Mouse (Mus musculus): Measurements from ENCODE around the gene Dcp1a. TPM values are rescaled to one million over a fixed set of nuclear protein-coding genes. Genes with fewer than 3 reads are reported as not detected.

The Dcp1a gene
- polyA plus RNA-seq, 1 experiment from 2014 or later, result 15.2 TPM

- no peak for ATAC-seq
- WGBS (ENCODE audit: insufficient replicate concordance), result 57% methylated on average over 5 of the region's 5 CpGs
Measured at GRCm38 (mm10) chr14:30473605-30474004, 5.7 kb upstream of the Dcp1a start.

GRCm38 (mm10) chr14:30474416-30474815 is 4.9 kb upstream of the Dcp1a start:
- Histone ChIP-seq H3K4me1 (no peaks in the 10 kb centered on the region), H3K36me3 (no peaks in the 10 kb centered on the region), H3K9me3 (replicated peaks) (no peaks in the 10 kb centered on the region), H3K4me2 (no peak overlapping the region), H3K27me3 (replicated peaks) (0 out of 2 replicates have a peak, but pooled peaks cover 8% of the 10 kb centered on the region), H3K4me3 (no peak overlapping the region), H3K27ac (no peak overlapping the region), H3K9ac (no peak overlapping the region)
- no peak for ATAC-seq
- WGBS (ENCODE audit: insufficient replicate concordance), result 67% methylated on average over 6 of the region's 6 CpGs

More at GRCm38 (mm10) chr14:30473605-30474004, 5.7 kb upstream of the Dcp1a start:
- Histone ChIP-seq H3K4me2 (no peak overlapping the region), H3K4me3 (no peak overlapping the region), H3K4me1 (no peaks in the 10 kb centered on the region), H3K27me3 (replicated peaks) (0 out of 2 replicates have a peak, but pooled peaks cover 8% of the 10 kb centered on the region), H3K9ac (no peak overlapping the region), H3K36me3 (no peaks in the 10 kb centered on the region), H3K27ac (no peak overlapping the region), H3K9me3 (replicated peaks) (no peaks in the 10 kb centered on the region)

- WGBS (ENCODE audit: insufficient replicate concordance), result 52% methylated on average over 9 of the region's 9 CpGs
- peaks cover 33% of the 10 kb centered on the region for H3K4me1 ChIP-seq
- no peak within 1 kb of the TSS for H3K9ac ChIP-seq
- H3K4me3 ChIP-seq, result no peak within 1 kb of the TSS
- peaks cover 76% of the 10 kb centered on the region for H3K36me3 ChIP-seq
- H3K27ac ChIP-seq, result no peak within 1 kb of the TSS; the same call in 1 of the 2 replicates
- no peaks in the 10 kb centered on the region for H3K27me3 ChIP-seq (replicated peaks)
- no peaks in the 10 kb centered on the region for H3K9me3 ChIP-seq (replicated peaks)
- ATAC-seq, result peak; percentile 62; the same call in 1 of the 2 replicates
- H3K4me2 ChIP-seq, result no peak within 1 kb of the TSS
Measured at GRCm38 (mm10) chr14:30491342-30491741, 12.0 kb downstream of the Dcp1a start, which contains the start of gene Cacna1d. Gene Cacna1d, minus strand, starts transcription at chr14:30491455.

DNA sequence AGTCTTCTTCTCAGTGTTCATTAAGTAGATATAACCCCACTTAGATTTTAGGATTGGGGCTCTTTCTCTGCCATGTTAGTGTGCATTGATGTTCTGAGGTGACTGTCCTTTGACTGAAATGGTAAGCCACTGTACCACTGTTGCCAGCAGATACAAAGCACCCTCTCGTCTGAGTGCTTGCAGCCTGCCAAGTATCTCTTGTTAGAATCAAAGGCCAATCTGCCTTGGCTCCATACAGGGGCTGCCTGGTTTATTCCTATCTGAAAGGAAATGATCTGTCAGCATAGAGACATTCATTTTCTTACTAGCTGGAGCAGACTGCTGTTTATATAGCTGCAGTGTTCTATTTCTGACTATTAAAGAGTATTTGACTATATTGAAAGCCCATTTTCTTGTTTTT is 13.9 kb downstream of the Dcp1a start:
- no peaks in the 10 kb centered on the region for H3K9me3 ChIP-seq (replicated peaks)
- peaks cover 74% of the 10 kb centered on the region for H3K36me3 ChIP-seq
- H3K4me2 ChIP-seq, result no peak overlapping the region
- H3K9ac ChIP-seq, result no peak overlapping the region; the same call in 1 of the 2 replicates
- 52% methylated on average over 1 of the region's 1 CpGs for WGBS (ENCODE audit: insufficient replicate concordance)
- H3K4me3 ChIP-seq, result no peak overlapping the region
- no peak for ATAC-seq
- H3K27me3 ChIP-seq (replicated peaks), result no peaks in the 10 kb centered on the region
- H3K27ac ChIP-seq, result 0 out of 2 replicates have a peak overlapping the region, but pooled peaks have one; percentile 4
- peaks cover 36% of the 10 kb centered on the region for H3K4me1 ChIP-seq

- H3K36me3 ChIP-seq, result peaks cover 76% of the 10 kb centered on the region
- 65% methylated on average over 6 of the region's 6 CpGs for WGBS (ENCODE audit: insufficient replicate concordance)
- H3K27me3 ChIP-seq (replicated peaks), result no peaks in the 10 kb centered on the region
- no peak overlapping the region for H3K4me3 ChIP-seq
- no peak overlapping the region for H3K27ac ChIP-seq
- H3K9me3 ChIP-seq (replicated peaks), result no peaks in the 10 kb centered on the region
- no peak overlapping the region for H3K4me2 ChIP-seq
- H3K4me1 ChIP-seq, result peaks cover 36% of the 10 kb centered on the region
- no peak overlapping the region for H3K9ac ChIP-seq
- no peak for ATAC-seq
Measured at GRCm38 (mm10) chr14:30494998-30495397, 15.7 kb downstream of the Dcp1a start.

GRCm38 (mm10) chr14:30498202-30498601 is 18.9 kb downstream of the Dcp1a start:
- no peak overlapping the region for H3K9ac ChIP-seq
- peaks cover 23% of the 10 kb centered on the region for H3K4me1 ChIP-seq
- no peak overlapping the region for H3K4me3 ChIP-seq
- H3K36me3 ChIP-seq, result peaks cover 58% of the 10 kb centered on the region
- H3K4me2 ChIP-seq, result no peak overlapping the region
- WGBS (ENCODE audit: insufficient replicate concordance), result 86% methylated on average over 2 of the region's 2 CpGs
- no peaks in the 10 kb centered on the region for H3K27me3 ChIP-seq (replicated peaks)
- H3K9me3 ChIP-seq (replicated peaks), result no peaks in the 10 kb centered on the region
- ATAC-seq, result no peak
- no peak overlapping the region for H3K27ac ChIP-seq

DNA sequence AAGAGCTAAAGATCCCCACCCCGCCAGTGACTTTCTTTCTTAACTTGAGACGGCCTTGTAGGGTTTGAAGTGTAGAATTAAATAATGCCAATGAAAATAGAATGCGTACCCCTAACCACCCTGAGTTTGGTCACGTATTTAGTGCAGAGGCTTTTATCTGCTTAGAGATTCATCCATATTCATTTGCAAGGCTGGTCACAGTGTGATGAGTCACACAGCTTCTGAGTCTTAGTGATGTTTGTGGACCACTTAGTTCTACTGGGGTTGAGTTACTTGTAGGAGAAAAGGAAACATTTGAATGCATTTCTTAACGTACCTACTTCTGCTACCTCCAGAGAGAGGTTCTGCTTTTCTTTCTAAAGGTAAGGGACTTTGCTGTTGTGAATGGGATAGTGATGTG is 25.7 kb downstream of the Dcp1a start:
- H3K4me3 ChIP-seq, result no peak overlapping the region
- no peak overlapping the region for H3K27ac ChIP-seq
- H3K4me2 ChIP-seq, result no peak overlapping the region
- 78% methylated on average over 5 of the region's 5 CpGs for WGBS (ENCODE audit: insufficient replicate concordance)
- no peaks in the 10 kb centered on the region for H3K9me3 ChIP-seq (replicated peaks)
- peaks cover 73% of the 10 kb centered on the region for H3K36me3 ChIP-seq
- no peak overlapping the region for H3K9ac ChIP-seq
- ATAC-seq, result no peak
- no peaks in the 10 kb centered on the region for H3K4me1 ChIP-seq
- no peaks in the 10 kb centered on the region for H3K27me3 ChIP-seq (replicated peaks)

DNA sequence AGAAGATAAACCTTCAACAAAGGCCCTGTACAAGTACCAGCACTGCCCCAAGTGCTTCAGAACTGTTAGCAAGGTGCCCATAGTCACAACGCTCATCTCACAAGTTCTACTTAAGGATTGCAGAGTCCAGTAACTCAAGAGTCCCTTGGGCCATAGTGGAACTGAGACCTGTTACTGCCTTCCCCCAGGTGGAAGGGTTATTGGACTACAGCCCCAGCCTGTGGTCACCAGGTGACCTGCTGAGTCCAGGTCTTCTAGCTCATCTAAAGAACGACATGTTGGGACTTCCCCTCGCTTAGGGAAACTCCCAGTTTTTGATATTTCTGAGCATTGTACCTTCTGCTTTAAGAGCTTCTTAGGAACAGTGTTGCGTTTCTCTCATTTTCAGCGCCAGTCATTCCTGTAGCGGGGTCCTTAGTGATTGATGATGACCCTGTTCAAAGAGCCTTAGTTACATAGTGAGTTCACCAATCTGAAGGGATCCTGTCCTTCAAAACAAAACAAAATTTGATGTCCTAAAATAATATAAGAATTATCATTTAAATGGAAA is 31.0 kb downstream of the Dcp1a start:
- ATAC-seq, result no peak
- Histone ChIP-seq H3K36me3 (peaks cover 90% of the 10 kb centered on the region), H3K4me2 (no peak overlapping the region), H3K9ac (no peak overlapping the region), H3K4me1 (peaks cover 8% of the 10 kb centered on the region; the same call in 1 of the 2 replicates), H3K27ac (no peak overlapping the region), H3K9me3 (replicated peaks) (no peaks in the 10 kb centered on the region), H3K27me3 (replicated peaks) (no peaks in the 10 kb centered on the region), H3K4me3 (no peak overlapping the region)
- 85% methylated on average over 6 of the region's 6 CpGs for WGBS (ENCODE audit: insufficient replicate concordance)

DNA sequence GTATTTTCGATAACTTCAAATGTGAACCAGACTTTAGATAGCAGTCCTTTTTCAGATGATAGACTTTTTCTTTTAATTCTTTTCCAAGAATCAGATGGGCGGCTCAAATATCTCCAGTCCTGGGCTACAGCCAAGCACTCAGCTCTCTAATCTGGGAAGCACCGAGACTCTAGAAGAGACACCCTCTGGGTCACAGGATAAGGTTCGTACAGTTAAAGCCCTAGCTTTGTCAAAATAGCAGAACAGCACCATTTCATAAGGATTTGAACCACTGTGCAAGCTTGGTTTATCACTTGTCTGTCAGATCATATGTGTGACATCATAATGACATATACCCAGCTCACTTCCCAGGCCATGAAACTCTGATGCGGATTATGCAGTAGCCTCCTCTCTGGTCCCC is 33.6 kb downstream of the Dcp1a start:
- ATAC-seq, result peak; percentile 24; the same call in 1 of the 2 replicates
- no peaks in the 10 kb centered on the region for H3K27me3 ChIP-seq (replicated peaks)
- no peak overlapping the region for H3K4me3 ChIP-seq
- 65% methylated on average over 5 of the region's 5 CpGs for WGBS (ENCODE audit: insufficient replicate concordance)
- peaks cover 20% of the 10 kb centered on the region for H3K4me1 ChIP-seq
- no peak overlapping the region for H3K4me2 ChIP-seq
- no peak overlapping the region for H3K27ac ChIP-seq
- peaks cover 85% of the 10 kb centered on the region for H3K36me3 ChIP-seq
- no peak overlapping the region for H3K9ac ChIP-seq
- no peaks in the 10 kb centered on the region for H3K9me3 ChIP-seq (replicated peaks)

- WGBS (ENCODE audit: insufficient replicate concordance), result 73% methylated on average over 13 of the region's 13 CpGs
- H3K27me3 ChIP-seq (replicated peaks), result no peaks in the 10 kb centered on the region
- H3K9me3 ChIP-seq (replicated peaks), result no peaks in the 10 kb centered on the region
- peaks cover 89% of the 10 kb centered on the region for H3K36me3 ChIP-seq
- H3K9ac ChIP-seq, result no peak overlapping the region
- H3K4me3 ChIP-seq, result no peak overlapping the region
- peaks cover 20% of the 10 kb centered on the region for H3K4me1 ChIP-seq
- ATAC-seq, result peak; percentile 72
- no peak overlapping the region for H3K4me2 ChIP-seq
- H3K27ac ChIP-seq, result no peak overlapping the region
Measured at GRCm38 (mm10) chr14:30515931-30516723, 36.8 kb downstream of the Dcp1a start.

DNA sequence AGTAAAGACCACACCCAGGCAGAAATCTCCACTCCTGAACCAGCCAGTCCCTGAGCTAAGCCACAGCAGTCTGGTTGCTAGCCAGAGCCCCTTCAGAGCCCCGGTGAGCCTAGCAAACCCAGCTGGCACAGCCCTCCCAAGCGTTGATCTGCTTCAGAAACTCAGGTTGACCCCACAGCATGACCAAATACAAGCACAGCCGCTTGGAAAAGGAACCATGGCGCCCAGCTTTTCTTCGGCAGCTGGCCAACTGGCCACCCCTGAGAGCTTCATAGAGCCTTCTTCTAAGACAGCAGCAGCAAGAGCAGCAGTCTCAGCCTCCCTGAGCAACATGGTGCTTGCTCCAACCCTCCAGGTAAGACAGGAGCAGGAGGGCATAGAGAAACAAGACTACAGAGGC is 40.0 kb downstream of the Dcp1a start:
- Histone ChIP-seq H3K4me1 (peaks cover 15% of the 10 kb centered on the region), H3K36me3 (peaks cover 93% of the 10 kb centered on the region), H3K27ac (no peak overlapping the region), H3K4me2 (no peak overlapping the region), H3K4me3 (no peak overlapping the region), H3K27me3 (replicated peaks) (no peaks in the 10 kb centered on the region), H3K9ac (no peak overlapping the region), H3K9me3 (replicated peaks) (no peaks in the 10 kb centered on the region)
- no peak for ATAC-seq
- WGBS (ENCODE audit: insufficient replicate concordance), result 89% methylated on average over 5 of the region's 5 CpGs

DNA sequence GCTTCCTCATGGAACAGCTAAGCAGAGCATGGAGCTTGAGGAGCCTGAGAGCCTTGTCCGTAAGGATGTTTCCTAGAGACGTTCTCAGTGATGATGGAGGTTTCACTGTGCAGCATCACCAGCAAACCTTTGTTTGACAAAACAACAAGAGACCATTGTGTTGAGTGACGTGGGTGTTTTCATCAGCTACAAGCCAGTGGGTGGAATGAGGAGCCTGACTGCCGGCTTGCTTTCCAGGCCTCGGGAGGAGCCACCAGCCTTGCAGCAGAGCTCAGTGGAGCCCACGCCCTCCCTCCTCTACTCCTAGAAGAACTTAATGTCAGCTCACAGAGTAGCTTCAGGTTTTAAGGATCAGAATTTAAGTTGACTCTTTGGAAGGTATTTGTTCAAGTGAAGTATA is 44.0 kb downstream of the Dcp1a start:
- Histone ChIP-seq H3K4me2 (no peak overlapping the region), H3K4me3 (no peak overlapping the region), H3K27ac (no peak overlapping the region), H3K27me3 (replicated peaks) (no peaks in the 10 kb centered on the region), H3K4me1 (no peaks in the 10 kb centered on the region), H3K36me3 (peaks cover 93% of the 10 kb centered on the region), H3K9me3 (replicated peaks) (no peaks in the 10 kb centered on the region), H3K9ac (no peak overlapping the region)
- ATAC-seq, result no peak
- 78% methylated on average over 6 of the region's 6 CpGs for WGBS (ENCODE audit: insufficient replicate concordance)
